Mouse (Mus musculus): ENCODE results near the gene Lhx3. TPM values are rescaled to one million over a fixed set of nuclear protein-coding genes. Genes with fewer than 3 reads are reported as not detected.

Lhx3 gene
- not detected for polyA plus RNA-seq (2014; fragmentation: Illumina TruSeq; extraction: RNeasy Lipid Tissue Mini Kit (QIAGEN cat#74804); ENCODE audit: low read depth, low replicate concordance)

DNA sequence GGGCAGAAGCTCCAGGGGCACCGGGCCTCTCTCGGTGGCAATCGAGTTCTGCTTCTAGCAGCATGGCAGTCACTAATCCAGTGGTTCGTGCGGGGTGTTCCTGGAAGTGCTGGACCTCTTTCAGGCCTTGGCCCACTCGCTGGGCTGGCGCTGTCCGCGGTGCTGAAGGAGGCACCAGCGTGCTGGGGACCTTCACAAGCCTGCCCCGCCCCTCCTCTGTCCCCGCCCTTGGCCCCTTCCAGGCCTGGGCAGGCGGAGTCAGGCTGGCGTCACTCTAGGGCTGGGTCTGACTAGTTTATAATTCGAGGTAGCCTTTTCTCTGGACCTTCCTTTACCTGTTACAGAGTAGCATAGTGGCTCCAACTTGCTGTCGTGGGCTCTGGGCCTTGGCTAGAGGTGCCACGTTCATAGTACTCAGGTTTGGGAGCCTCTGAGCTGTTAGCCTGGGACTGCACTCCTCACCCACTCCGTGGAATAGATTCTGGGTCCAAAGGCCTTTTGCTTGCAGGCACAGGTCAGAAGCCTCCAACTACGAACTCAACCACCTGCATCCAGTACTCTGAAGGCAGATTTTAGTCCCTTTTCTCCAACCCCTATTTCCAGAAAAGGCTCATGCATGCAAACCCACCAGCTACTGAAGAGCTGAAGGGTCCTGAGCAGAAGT is at the start of gene Lhx3:
Gene Lhx3, minus strand, starts transcription at position 164 of the 664 bp plus-strand sequence.

DNA sequence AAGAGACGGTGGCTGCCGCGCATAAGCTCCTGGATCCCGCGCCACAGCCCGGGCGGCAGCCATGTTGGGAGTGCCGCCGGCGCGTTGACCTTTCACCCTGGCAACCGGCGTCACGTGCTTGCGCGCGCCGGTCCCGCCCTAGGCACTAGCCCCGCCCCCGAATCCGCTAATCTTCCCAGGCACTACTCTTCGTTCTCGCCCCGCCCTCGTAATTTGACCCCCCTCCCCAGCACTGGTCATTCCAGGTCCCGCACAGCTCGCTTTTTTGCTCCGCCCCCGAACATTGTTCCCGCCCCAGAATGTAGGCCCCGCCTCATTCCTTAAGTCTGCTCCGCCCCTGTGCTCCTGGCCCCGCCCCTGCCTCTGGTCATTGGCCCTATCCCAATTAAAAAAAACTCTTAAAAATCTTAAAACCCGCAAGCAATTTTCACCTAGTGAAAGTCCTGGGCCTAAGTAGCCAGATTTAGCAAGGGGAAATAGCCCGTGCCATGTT is 29.2 kb upstream of the Lhx3 start, which contains the start of gene Qsox2:
Gene Qsox2, minus strand, starts transcription at position 236 of the 493 bp plus-strand sequence.

Other genes starting within 250 kb of the Lhx3 start
- 180 TPM for gene Camsap1, start 225.0 kb downstream of the Lhx3 start, polyA plus RNA-seq (2014; fragmentation: Illumina TruSeq; extraction: RNeasy Lipid Tissue Mini Kit (QIAGEN cat#74804); ENCODE audit: low read depth, low replicate concordance)
- gene Ubac1, start 186.5 kb downstream of the Lhx3 start, polyA plus RNA-seq (2014; fragmentation: Illumina TruSeq; extraction: RNeasy Lipid Tissue Mini Kit (QIAGEN cat#74804); ENCODE audit: low read depth, low replicate concordance): 49.7 TPM
- gene Nacc2, start 85.1 kb downstream of the Lhx3 start, polyA plus RNA-seq (2014; fragmentation: Illumina TruSeq; extraction: RNeasy Lipid Tissue Mini Kit (QIAGEN cat#74804); ENCODE audit: low read depth, low replicate concordance): 3.0 TPM
- gene Qsox2, start 29.2 kb upstream of the Lhx3 start, polyA plus RNA-seq (2014; fragmentation: Illumina TruSeq; extraction: RNeasy Lipid Tissue Mini Kit (QIAGEN cat#74804); ENCODE audit: low read depth, low replicate concordance): 20.2 TPM
- 3.1 TPM for gene Ccdc187, start 86.3 kb upstream of the Lhx3 start, polyA plus RNA-seq (2014; fragmentation: Illumina TruSeq; extraction: RNeasy Lipid Tissue Mini Kit (QIAGEN cat#74804); ENCODE audit: low read depth, low replicate concordance)
- 1.6 TPM for gene Gpsm1, start 107.2 kb upstream of the Lhx3 start, polyA plus RNA-seq (2014; fragmentation: Illumina TruSeq; extraction: RNeasy Lipid Tissue Mini Kit (QIAGEN cat#74804); ENCODE audit: low read depth, low replicate concordance)
- gene Dnlz, start 143.8 kb upstream of the Lhx3 start, polyA plus RNA-seq (2014; fragmentation: Illumina TruSeq; extraction: RNeasy Lipid Tissue Mini Kit (QIAGEN cat#74804); ENCODE audit: low read depth, low replicate concordance): 0.57 TPM
- gene Card9, start 152.6 kb upstream of the Lhx3 start, polyA plus RNA-seq (2014; fragmentation: Illumina TruSeq; extraction: RNeasy Lipid Tissue Mini Kit (QIAGEN cat#74804); ENCODE audit: low read depth, low replicate concordance): not detected
- 8.1 TPM for gene Snapc4, start 172.4 kb upstream of the Lhx3 start, polyA plus RNA-seq (2014; fragmentation: Illumina TruSeq; extraction: RNeasy Lipid Tissue Mini Kit (QIAGEN cat#74804); ENCODE audit: low read depth, low replicate concordance)
- gene Entr1, start 181.0 kb upstream of the Lhx3 start, polyA plus RNA-seq (2014; fragmentation: Illumina TruSeq; extraction: RNeasy Lipid Tissue Mini Kit (QIAGEN cat#74804); ENCODE audit: low read depth, low replicate concordance): 164 TPM
- 155 TPM for gene Pmpca, start 181.1 kb upstream of the Lhx3 start, polyA plus RNA-seq (2014; fragmentation: Illumina TruSeq; extraction: RNeasy Lipid Tissue Mini Kit (QIAGEN cat#74804); ENCODE audit: low read depth, low replicate concordance)
- gene Inpp5e, start 200.9 kb upstream of the Lhx3 start, polyA plus RNA-seq (2014; fragmentation: Illumina TruSeq; extraction: RNeasy Lipid Tissue Mini Kit (QIAGEN cat#74804); ENCODE audit: low read depth, low replicate concordance): 13.5 TPM
- 44.7 TPM for gene Sec16a, start 236.9 kb upstream of the Lhx3 start, polyA plus RNA-seq (2014; fragmentation: Illumina TruSeq; extraction: RNeasy Lipid Tissue Mini Kit (QIAGEN cat#74804); ENCODE audit: low read depth, low replicate concordance)